Mouse (Mus musculus): ENCODE measurements around the gene Ercc2. TPM values are rescaled to one million over a fixed set of nuclear protein-coding genes. Genes with fewer than 3 reads are reported as not detected.

The Ercc2 gene
- polyA plus RNA-seq, 1 experiment = 47.0 TPM

DNA sequence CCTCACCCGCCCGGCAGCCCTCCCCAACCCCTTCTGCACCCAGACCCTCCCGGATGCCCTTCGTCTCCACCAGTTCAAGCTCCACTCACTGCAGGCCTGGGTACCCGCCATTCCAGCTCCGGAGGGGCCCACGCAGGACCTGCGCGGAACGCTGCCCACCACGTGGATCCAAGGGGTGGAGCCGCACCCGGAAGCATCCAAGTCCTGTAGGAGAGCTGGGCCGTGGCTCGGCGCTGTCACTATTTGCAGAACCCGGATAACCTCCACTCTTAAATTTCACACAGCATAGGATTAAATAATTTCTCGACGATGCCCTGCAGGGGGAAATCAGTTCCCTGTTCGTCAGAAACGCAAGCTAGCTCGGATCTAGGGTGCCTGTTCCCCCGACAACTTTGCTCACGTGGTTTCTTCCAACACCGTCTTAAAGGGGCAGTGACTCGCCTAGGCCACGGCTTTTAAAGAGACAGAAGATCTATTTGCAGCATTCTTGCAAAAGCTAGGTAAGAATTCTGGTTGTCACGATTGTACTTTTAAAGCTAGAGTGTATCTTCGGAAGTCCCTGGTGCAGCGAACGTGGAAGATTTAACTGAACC is 22.4 kb upstream of the Ercc2 start, which contains the start of the genes Cd3eap and Ppp1r13l:
Cd3eap (minus strand) TSS at position 185 of the 593 bp plus-strand sequence.
Ppp1r13l (plus strand) TSS at position 451 of the 593 bp plus-strand sequence.
- peak; percentile 83 to 91 for DNase-seq (ENCODE audit: extremely low spot score in 1 of 2, low spot score in 1 of 2)

GRCm38 (mm10) chr7:19359892-19360641 is 21.7 kb upstream of the Ercc2 start:
- peak; percentile 73 to 81 for DNase-seq (ENCODE audit: extremely low spot score in 1 of 2, low spot score in 1 of 2)

DNA sequence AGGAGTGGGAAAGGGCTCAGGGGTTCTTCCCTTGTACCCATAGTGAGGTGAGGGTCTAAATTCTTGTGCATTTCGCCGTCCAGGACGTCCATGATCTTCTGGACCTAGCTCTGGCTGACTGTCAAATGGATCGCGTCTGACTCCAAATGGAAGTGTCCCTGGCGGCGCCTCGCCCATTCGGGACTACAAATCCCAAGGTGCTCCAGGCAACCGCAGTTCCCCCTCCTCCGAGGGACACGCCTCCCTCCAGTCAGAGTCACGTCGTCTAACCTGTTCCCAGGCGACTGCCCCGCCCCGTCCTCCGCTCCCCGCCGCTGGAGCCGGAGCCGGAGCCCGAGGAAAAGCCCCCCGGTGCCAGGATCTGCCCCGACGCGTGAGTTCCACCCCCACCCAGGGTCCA is 20.9 kb upstream of the Ercc2 start:
- DNase-seq (ENCODE audit: extremely low spot score in 1 of 2, low spot score in 1 of 2) = peak; percentile 92 to 93

- peak in 1 of 2 experiments; percentile 83 for DNase-seq (ENCODE audit: extremely low spot score in 1 of 2, low spot score in 1 of 2)
Observed at GRCm38 (mm10) chr7:19361720-19362119, 20.1 kb upstream of the Ercc2 start.

- no peak for DNase-seq (ENCODE audit: extremely low spot score in 1 of 2, low spot score in 1 of 2)
Observed at GRCm38 (mm10) chr7:19362276-19362675, 19.5 kb upstream of the Ercc2 start.

GRCm38 (mm10) chr7:19363881-19364280 is 17.9 kb upstream of the Ercc2 start:
- peak in 1 of 2 experiments; percentile 66 for DNase-seq (ENCODE audit: extremely low spot score in 1 of 2, low spot score in 1 of 2)

GRCm38 (mm10) chr7:19365376-19365775 is 16.4 kb upstream of the Ercc2 start:
- DNase-seq (ENCODE audit: extremely low spot score in 1 of 2, low spot score in 1 of 2) = no peak

- DNase-seq (ENCODE audit: extremely low spot score in 1 of 2, low spot score in 1 of 2) = no peak
Observed at GRCm38 (mm10) chr7:19368380-19368779, 13.4 kb upstream of the Ercc2 start.

DNA sequence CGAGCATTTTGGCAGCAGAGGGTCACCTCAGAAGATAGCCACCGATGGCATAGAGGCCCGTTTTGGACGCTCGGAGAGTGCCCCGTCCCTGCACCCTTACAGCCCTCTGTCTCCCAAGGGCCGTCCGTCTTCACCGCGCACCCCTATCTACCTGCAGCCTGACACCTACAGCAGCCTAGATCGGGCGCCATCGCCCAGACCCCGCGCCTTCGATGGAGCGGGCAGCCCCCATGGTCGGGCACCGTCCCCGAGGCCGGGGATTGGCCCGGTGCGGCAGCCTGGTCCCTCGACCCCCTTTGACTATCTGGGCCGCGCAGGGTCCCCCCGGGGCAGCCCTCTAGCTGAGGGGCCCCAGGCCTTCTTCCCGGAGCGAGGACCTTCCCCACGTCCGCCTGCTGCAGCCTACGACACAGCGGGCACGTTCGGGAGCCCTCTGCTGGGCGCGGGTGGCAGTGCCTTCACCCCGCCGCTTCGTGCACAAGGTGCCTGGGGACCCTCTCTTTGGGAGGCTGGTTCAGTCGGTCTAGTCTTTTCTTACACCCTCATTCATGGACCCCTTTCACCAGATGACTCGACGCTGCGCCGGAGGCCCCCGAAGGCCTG is 11.9 kb upstream of the Ercc2 start:
- DNase-seq (ENCODE audit: extremely low spot score in 1 of 2, low spot score in 1 of 2) = peak in 1 of 2 experiments; percentile 72

GRCm38 (mm10) chr7:19373367-19373766 is 8.4 kb upstream of the Ercc2 start:
- no peak for DNase-seq (ENCODE audit: extremely low spot score in 1 of 2, low spot score in 1 of 2)

- DNase-seq (ENCODE audit: extremely low spot score in 1 of 2, low spot score in 1 of 2) = no peak
Observed at GRCm38 (mm10) chr7:19375368-19375767, 6.4 kb upstream of the Ercc2 start.

- DNase-seq (ENCODE audit: extremely low spot score in 1 of 2, low spot score in 1 of 2) = no peak
Observed at GRCm38 (mm10) chr7:19376019-19376418, 5.8 kb upstream of the Ercc2 start.

- DNase-seq (ENCODE audit: extremely low spot score in 1 of 2, low spot score in 1 of 2) = no peak
Observed at GRCm38 (mm10) chr7:19378049-19378448, 3.8 kb upstream of the Ercc2 start.

DNA sequence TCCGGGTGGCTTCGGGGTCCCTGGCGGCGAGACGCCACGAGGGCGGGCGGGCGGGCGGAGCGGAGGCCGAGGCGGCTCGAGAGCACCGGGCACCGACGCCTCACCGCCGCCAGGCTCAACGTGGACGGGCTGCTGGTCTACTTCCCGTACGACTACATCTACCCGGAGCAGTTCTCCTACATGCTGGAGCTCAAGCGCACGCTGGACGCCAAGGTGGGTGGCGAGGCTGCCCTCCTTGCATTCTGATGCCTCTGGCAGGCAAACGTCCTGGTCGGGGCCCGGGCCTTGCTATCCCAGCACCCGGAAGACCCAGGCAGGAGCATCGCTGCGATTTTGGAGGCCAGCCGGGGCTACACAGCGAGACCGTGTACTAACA is 344 bp downstream of the Ercc2 start:
- DNase-seq (ENCODE audit: extremely low spot score in 1 of 2, low spot score in 1 of 2) = no peak

- no peak for DNase-seq (ENCODE audit: extremely low spot score in 1 of 2, low spot score in 1 of 2)
Observed at GRCm38 (mm10) chr7:19383708-19384107, 1.9 kb downstream of the Ercc2 start.

DNA sequence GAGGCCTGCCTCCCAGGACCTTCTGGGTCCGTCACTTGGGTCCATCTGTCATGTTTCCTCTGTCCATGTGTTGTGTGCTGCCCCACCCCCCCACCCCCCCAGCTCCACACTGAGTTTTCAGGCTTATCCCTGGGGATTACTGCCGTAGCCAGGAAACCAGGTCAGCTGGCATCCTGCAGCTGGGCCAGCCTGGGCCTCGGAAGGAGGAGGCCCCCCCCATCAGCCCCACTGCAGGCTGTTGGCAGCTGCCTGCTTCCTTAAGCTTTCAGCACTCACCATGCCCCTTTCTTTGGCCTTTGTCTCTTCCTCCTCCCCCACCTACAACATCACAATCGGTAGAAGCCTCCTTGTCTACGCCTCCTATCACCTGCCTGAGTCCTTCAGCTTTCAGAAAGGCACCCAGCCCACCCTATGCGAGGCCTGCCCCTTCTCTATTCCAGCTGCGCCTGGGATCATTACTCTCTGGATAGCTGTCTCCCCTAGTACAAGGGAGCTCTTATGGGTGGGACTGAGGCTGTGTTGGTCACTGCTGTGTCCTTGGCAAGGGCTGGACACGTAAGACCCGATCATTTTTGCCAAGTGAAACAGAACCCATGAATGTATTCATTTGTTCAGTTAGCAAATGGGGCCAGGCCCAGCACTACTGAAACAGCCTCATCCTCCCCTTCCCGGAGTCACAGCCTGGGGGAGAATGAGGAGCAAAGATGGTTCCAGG is 7.0 kb downstream of the Ercc2 start:
- DNase-seq (ENCODE audit: extremely low spot score in 1 of 2, low spot score in 1 of 2) = no peak

DNA sequence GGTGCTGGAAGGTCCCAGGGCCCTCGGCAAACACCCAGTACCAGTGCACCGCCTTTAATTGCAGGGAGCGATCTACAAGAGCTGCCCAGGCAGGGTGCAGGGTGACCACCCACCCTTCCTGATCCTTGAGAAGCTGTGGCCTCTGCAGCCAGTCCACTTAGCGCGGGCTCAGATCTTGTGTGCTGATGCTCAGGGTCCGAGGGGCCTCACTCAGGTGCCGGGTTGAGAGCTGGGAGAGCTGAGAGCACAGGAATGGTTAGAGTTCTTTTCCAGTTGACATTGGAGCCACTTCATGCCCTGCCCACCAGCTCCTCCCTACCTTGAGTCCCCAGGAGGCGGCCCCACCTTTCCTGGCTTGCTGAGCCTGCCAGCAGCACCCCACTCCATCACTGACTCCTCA is 12.7 kb downstream of the Ercc2 start:
- DNase-seq (ENCODE audit: extremely low spot score in 1 of 2, low spot score in 1 of 2) = no peak

DNA sequence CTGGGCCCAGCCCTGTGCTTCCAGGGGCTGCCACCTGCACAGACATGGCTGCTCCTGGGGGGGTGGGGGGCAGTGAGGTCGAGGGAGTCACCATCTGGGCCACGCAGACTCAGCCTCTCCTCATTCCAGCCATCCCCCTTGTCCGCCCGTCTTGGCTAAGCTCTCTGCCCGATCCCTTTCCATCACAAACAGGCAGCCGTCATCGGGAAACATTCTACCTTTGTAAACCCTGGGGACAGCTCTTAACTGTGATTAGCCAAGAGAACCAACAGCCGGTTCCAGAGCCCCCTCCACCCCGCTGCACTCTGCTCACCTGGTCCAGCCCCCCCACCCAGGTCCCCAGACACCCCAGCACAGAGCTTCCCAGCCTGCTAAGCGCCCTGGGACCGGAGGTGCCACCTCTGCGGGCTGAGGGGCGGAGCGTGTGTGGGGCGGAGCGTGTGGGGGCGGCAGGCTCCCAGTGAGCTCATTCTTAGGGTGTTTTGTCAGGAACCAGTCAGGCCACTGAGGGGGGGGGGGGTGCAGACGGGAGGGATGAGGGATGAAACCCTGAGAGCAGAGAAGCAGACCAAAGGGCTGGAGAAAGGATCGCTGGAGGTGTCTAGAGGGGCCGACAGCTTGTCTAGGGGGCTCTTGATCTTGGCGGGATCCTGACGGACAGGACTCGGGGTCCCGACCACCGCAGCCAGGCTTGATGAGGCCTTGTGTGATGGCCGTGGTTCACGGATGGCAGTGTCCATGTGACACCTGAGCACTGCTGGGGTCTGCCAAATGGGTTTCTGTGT is 17.9 kb downstream of the Ercc2 start:
- DNase-seq (ENCODE audit: extremely low spot score in 1 of 2, low spot score in 1 of 2) = no peak

DNA sequence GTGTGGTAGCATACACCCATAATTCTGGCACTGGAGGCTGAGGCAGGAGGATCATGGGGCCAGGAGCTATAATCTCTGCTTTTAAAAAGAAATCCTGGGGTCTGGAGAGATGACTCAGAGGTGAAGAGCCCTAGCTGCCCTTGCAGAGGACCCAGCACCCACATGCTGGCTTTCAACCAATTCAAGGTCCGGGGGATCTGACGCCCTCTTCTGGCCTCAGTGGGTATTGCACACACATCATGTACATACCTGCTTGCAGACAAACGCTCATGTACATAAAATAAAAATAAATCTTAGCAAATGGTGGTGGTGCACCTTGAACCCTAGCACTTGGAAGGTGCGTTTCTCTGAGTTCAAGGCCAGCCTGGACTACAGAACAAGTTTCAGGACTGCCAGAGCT is 19.1 kb downstream of the Ercc2 start:
- DNase-seq (ENCODE audit: extremely low spot score in 1 of 2, low spot score in 1 of 2) = no peak

DNA sequence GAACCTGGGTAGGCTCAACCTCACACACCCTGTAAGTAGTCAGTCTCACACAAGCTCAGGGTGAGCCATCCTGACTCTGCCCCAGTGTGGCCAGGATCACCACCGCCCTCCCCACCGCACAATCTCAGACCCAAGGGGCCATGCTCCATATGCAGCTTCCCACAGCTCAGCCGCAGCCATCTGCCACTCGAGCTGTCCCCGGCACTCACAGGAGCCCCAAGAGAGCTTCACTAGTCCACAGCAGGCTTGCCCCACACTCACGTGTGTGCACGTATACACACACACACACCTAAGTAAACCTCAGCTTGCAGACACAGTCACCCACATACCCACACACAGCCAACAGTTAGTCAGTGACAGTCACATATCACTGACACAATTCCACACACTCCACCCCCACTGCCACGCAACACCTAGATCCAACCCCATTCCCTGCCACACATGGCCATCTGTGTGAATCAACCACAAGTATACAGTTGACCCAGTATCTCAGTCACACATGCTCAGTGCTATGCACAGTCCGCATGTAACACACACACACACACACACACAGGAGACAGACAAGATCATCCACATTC is 20.8 kb downstream of the Ercc2 start:
- no peak for DNase-seq (ENCODE audit: extremely low spot score in 1 of 2, low spot score in 1 of 2)
